Mouse (Mus musculus): Measurements from ENCODE around the gene Gm7861.
"Not testable (repeated sequence)": the region's sequence is repeated elsewhere in the genome, so short reads cannot be mapped to it uniquely, and the experiment has no call there.

Gene Gm7861

GRCm38 (mm10) chr8:21594408-21594807 is at the start of gene Gm7861:
Gene Gm7861 (minus strand): TSS chr8:21594508.
- not testable (repeated sequence) for DNase-seq (ENCODE audit: low read depth, low spot score)

DNA sequence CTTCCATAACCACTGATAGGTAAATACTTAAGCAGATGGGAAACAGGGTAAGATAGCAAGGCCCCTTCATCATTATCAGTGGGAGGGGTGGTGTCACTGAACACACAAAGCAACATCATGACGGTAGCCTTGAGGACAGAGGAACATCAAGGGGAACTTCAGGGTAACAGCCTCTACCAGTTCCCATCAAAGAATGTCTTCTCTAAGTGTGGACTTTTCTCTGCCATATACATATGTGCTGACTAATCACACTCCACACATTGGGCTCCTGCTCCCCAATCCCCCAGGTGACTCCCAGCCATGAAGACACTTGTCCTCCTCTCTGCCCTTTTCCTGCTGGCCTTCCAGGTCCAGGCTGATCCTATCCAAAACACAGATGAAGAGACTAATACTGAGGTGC is 23.6 kb upstream of the Gm7861 start, which contains the start of gene Defa26:
Defa26 (plus strand) TSS at position 301 of the 400 bp plus-strand sequence.
- not testable (repeated sequence) for DNase-seq (ENCODE audit: low read depth, low spot score)

DNA sequence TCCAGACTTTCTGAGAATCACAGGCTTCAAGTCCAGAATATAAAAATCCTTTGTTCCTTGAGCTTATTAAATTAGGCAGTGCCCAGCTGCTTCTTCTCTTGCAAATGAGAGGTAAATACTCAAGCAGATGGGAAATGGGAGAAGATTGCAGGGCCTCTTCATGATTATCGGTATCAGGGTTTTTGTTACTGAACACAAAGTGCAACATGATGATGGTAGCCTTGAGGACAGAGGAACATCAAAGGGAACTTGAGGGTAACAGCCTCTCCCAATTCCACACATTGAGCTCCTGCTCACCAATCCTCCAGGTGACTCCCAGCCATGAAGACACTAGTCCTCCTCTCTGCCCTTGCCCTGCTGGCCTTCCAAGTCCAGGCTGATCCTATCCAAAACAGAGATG is 11.6 kb downstream of the Gm7861 start, which contains the start of gene Defa28:
Defa28 (plus strand) TSS at position 301 of the 400 bp plus-strand sequence.
- DNase-seq (ENCODE audit: low read depth, low spot score) = not testable (repeated sequence)

GRCm38 (mm10) chr8:21565086-21565485 is 29.2 kb downstream of the Gm7861 start, which contains the start of gene Defa37:
Gene Defa37 (plus strand): TSS chr8:21565386.
- not testable (repeated sequence) for DNase-seq (ENCODE audit: low read depth, low spot score)

All from brain, adult 2 months (tissue).